Mouse (Mus musculus) layer of hippocampus, adult 8-10 months (tissue): Measurements from ENCODE around the gene Gm20604. TPM values are rescaled to one million over a fixed set of nuclear protein-coding genes. Genes with fewer than 3 reads are reported as not detected.
A peak's percentile ranks its signal among the peaks of the same experiment; 100 is the strongest.

Source experiments
- DNase-seq, 2 experiments: peaks; one replicate each; pipeline ENCODE4 v3.0.0; 2022; ENCODE audit warnings: low spot score in 2 of 2
- total RNA-seq, 4 experiments: library from RNA; stranded (reverse); gene quantifications; 2 replicates each; pipeline ENCODE4 v1.2.4; 2022

The Gm20604 gene
- total RNA-seq, 4 experiments from 2014 or later = 12.3 to 15.5 (median 14.9) TPM

GRCm38 (mm10) chr12:102743036-102743588 is 15.4 kb downstream of the Gm20604 start:
- peak in 1 of 2 experiments; percentile 40 for DNase-seq

- DNase-seq = no peak
These were observed 16.4 kb downstream of the Gm20604 start for GRCm38 (mm10) chr12:102742056-102742455.

GRCm38 (mm10) chr12:102740285-102740684 is 18.2 kb downstream of the Gm20604 start:
- DNase-seq = no peak

GRCm38 (mm10) chr12:102739096-102739495 is 19.4 kb downstream of the Gm20604 start:
- DNase-seq = no peak

GRCm38 (mm10) chr12:102733381-102733780 is 25.1 kb downstream of the Gm20604 start:
- peak in 1 of 2 experiments; percentile 44 for DNase-seq

- no peak for DNase-seq
These were observed 27.5 kb downstream of the Gm20604 start for GRCm38 (mm10) chr12:102730798-102731619.

GRCm38 (mm10) chr12:102729855-102730797 is 28.3 kb downstream of the Gm20604 start:
- DNase-seq = peak; percentile 78 to 84

- DNase-seq = no peak
These were observed 32.7 kb downstream of the Gm20604 start for GRCm38 (mm10) chr12:102725761-102726175.

- no peak for DNase-seq
These were observed 33.3 kb downstream of the Gm20604 start for GRCm38 (mm10) chr12:102725146-102725545.

- DNase-seq = no peak
These were observed 34.6 kb downstream of the Gm20604 start for GRCm38 (mm10) chr12:102723861-102724260.

- DNase-seq = no peak
These were observed 35.5 kb downstream of the Gm20604 start for GRCm38 (mm10) chr12:102722966-102723365.

GRCm38 (mm10) chr12:102722451-102722850 is 36.0 kb downstream of the Gm20604 start:
- DNase-seq = no peak

GRCm38 (mm10) chr12:102719552-102720315 is 38.7 kb downstream of the Gm20604 start:
- DNase-seq = no peak

GRCm38 (mm10) chr12:102714654-102715395 is 43.6 kb downstream of the Gm20604 start:
- DNase-seq = no peak

- DNase-seq = no peak
These were observed 44.4 kb downstream of the Gm20604 start for GRCm38 (mm10) chr12:102714116-102714515.

GRCm38 (mm10) chr12:102713153-102713865 is 45.2 kb downstream of the Gm20604 start:
- DNase-seq = no peak

- no peak for DNase-seq
These were observed 47.6 kb downstream of the Gm20604 start for GRCm38 (mm10) chr12:102710851-102711375.

- no peak for DNase-seq
These were observed 48.6 kb downstream of the Gm20604 start for GRCm38 (mm10) chr12:102709896-102710295.

GRCm38 (mm10) chr12:102708220-102708619 is 50.3 kb downstream of the Gm20604 start:
- DNase-seq = no peak
